Mouse (Mus musculus): ENCODE measurements around the gene 1700034J05Rik.

1700034J05Rik gene

GRCm38 (mm10) chr6:146963396-146964150 lies 9.4 kb upstream of the 1700034J05Rik start:
- DNase-seq (ENCODE audit: low spot score) = no peak

GRCm38 (mm10) chr6:146961832-146962481 lies 7.7 kb upstream of the 1700034J05Rik start:
- no peak for DNase-seq (ENCODE audit: low spot score)

- DNase-seq (ENCODE audit: low spot score) = no peak
These were observed 6.7 kb upstream of the 1700034J05Rik start for GRCm38 (mm10) chr6:146960956-146961355.

- DNase-seq (ENCODE audit: low spot score) = no peak
These were observed 5.9 kb upstream of the 1700034J05Rik start for GRCm38 (mm10) chr6:146959908-146960680.

GRCm38 (mm10) chr6:146958694-146959093 lies 4.5 kb upstream of the 1700034J05Rik start:
- no peak for DNase-seq (ENCODE audit: low spot score)

- no peak for DNase-seq (ENCODE audit: low spot score)
These were observed 2.7 kb upstream of the 1700034J05Rik start for GRCm38 (mm10) chr6:146956961-146957360.

GRCm38 (mm10) chr6:146955896-146956295 lies 1.7 kb upstream of the 1700034J05Rik start:
- DNase-seq (ENCODE audit: low spot score) = peak; percentile 65

GRCm38 (mm10) chr6:146955475-146955874 lies 1.3 kb upstream of the 1700034J05Rik start:
- DNase-seq (ENCODE audit: low spot score) = no peak

- DNase-seq (ENCODE audit: low spot score) = no peak
These were observed 3.8 kb downstream of the 1700034J05Rik start for GRCm38 (mm10) chr6:146950454-146950832.

- no peak for DNase-seq (ENCODE audit: low spot score)
These were observed 4.4 kb downstream of the 1700034J05Rik start for GRCm38 (mm10) chr6:146949682-146950453.

- no peak for DNase-seq (ENCODE audit: low spot score)
These were observed 7.0 kb downstream of the 1700034J05Rik start for GRCm38 (mm10) chr6:146947186-146947585.

- no peak for DNase-seq (ENCODE audit: low spot score)
These were observed 7.7 kb downstream of the 1700034J05Rik start for GRCm38 (mm10) chr6:146946327-146947029.

- no peak for DNase-seq (ENCODE audit: low spot score)
These were observed 9.4 kb downstream of the 1700034J05Rik start for GRCm38 (mm10) chr6:146944830-146945229.

- no peak for DNase-seq (ENCODE audit: low spot score)
These were observed 10.2 kb downstream of the 1700034J05Rik start for GRCm38 (mm10) chr6:146944009-146944408.

- no peak for DNase-seq (ENCODE audit: low spot score)
These were observed 12.5 kb downstream of the 1700034J05Rik start for GRCm38 (mm10) chr6:146941505-146942275.

- no peak for DNase-seq (ENCODE audit: low spot score)
These were observed 15.2 kb downstream of the 1700034J05Rik start for GRCm38 (mm10) chr6:146939026-146939425.

- DNase-seq (ENCODE audit: low spot score) = no peak
These were observed 18.3 kb downstream of the 1700034J05Rik start for GRCm38 (mm10) chr6:146935957-146936356.

- no peak for DNase-seq (ENCODE audit: low spot score)
These were observed 21.1 kb downstream of the 1700034J05Rik start for GRCm38 (mm10) chr6:146933123-146933522.

GRCm38 (mm10) chr6:146929031-146929430 lies 25.2 kb downstream of the 1700034J05Rik start:
- no peak for DNase-seq (ENCODE audit: low spot score)

GRCm38 (mm10) chr6:146928108-146928507 lies 26.1 kb downstream of the 1700034J05Rik start:
- DNase-seq (ENCODE audit: low spot score) = no peak
